Mouse (Mus musculus): ENCODE data around the gene Hspa5.
"Not testable (repeated sequence)": the region's sequence is repeated elsewhere in the genome, so short reads cannot be mapped to it uniquely, and the experiment has no call there.

Hspa5 gene

GRCm38 (mm10) chr2:34805364-34805950, 33.7 kb downstream of the Hspa5 start:
- no peak for DNase-seq (ENCODE audit: low read depth, low spot score)

GRCm38 (mm10) chr2:34808057-34808456, 36.3 kb downstream of the Hspa5 start:
- DNase-seq (ENCODE audit: low read depth, low spot score) = no peak

GRCm38 (mm10) chr2:34809568-34809967, 37.8 kb downstream of the Hspa5 start:
- no peak for DNase-seq (ENCODE audit: low read depth, low spot score)

DNA sequence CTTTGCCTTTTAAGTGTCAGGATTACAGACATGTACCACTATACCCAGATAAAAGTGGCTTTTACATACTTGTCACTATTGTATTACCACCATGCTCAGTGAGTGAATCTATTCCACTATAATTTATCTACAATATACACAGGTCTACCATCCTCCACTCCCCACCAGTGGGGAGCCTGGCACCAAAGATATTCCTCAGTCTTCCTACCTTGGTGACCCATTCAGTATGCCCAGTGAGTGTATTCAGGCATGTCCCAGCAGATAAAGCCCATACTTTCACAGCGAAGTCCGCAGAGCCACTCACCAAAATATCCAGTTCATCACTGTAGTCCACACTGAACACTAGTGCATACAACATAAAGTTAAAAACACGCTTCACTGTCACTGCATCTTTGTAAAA, 39.0 kb downstream of the Hspa5 start:
- DNase-seq (ENCODE audit: low read depth, low spot score) = no peak

- no peak for DNase-seq (ENCODE audit: low read depth, low spot score)
These were observed 40.9 kb downstream of the Hspa5 start for GRCm38 (mm10) chr2:34812706-34813105.

- DNase-seq (ENCODE audit: low read depth, low spot score) = not testable (repeated sequence)
These were observed 44.1 kb downstream of the Hspa5 start for GRCm38 (mm10) chr2:34815893-34816292.

DNA sequence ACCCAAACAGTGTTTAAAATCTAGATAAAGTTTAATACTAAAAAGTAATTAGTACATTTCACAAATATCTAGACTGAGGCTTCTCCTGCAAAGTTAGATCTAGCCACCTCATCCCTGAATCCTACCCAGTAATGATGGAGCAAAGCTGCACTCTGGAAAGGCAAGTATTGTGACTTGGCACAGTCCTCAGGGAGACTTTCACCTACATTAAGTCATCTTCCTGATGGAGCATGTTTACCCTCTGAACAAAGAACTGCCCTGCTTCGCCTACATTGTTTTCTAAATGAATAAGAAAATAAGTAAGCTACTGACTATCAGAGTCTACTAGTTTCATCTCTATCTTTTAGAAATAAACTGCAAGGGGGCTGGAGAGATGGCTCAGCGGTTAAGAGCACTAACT, 46.7 kb downstream of the Hspa5 start:
- no peak for DNase-seq (ENCODE audit: low read depth, low spot score)

GRCm38 (mm10) chr2:34825827-34826459, 54.2 kb downstream of the Hspa5 start, which contains the start of gene Fbxw2:
TSS of gene Fbxw2 (minus strand) at chr2:34826311.
- peak; percentile 92 for DNase-seq (ENCODE audit: low read depth, low spot score)

- no peak for DNase-seq (ENCODE audit: low read depth, low spot score)
These were observed 54.9 kb downstream of the Hspa5 start for GRCm38 (mm10) chr2:34826460-34827231.

Data from CD4-positive helper T cell, adult 2 months (primary cell).